Mouse (Mus musculus) stomach, postnatal 0 days (tissue): Measurements from ENCODE around the gene Gzmm. TPM values are rescaled to one million over a fixed set of nuclear protein-coding genes. Genes with fewer than 3 reads are reported as not detected.

Source experiments
- ATAC-seq: fragments of 200-750 bp; cut with Nextera tagmentation; 2 replicates; pipeline ENCODE4 v1.8.0; 2017; ENCODE audit not compliant: low FRiP score, low TSS enrichment
- DNase-seq: peaks from one replicate; pipeline ENCODE4 v3.0.0-alpha.2; 2016; ENCODE audit warnings: low spot score
- H3K27ac ChIP-seq: fragments of 300-500 bp; sonication (generic); replicated peaks from 2 replicates; pipeline ENCODE4 v1.5.1; 2014; ENCODE audit warnings: mild to moderate bottlenecking, control low read depth
- H3K27me3 ChIP-seq: fragments of 300-500 bp; sonication (generic); 2 replicates; pipeline ENCODE4 v1.6.1; 2014; ENCODE audit warnings: low read length; ENCODE audit not compliant: control insufficient read depth, insufficient read depth
- H3K36me3 ChIP-seq: fragments of 300-500 bp; sonication (generic); 2 replicates; pipeline ENCODE4 v1.6.1; 2014; ENCODE audit warnings: low read length, mixed read lengths; ENCODE audit not compliant: control insufficient read depth, insufficient read depth
- H3K4me1 ChIP-seq: fragments of 300-500 bp; sonication (generic); replicated peaks from 2 replicates; pipeline ENCODE4 v1.6.1; 2014; ENCODE audit warnings: antibody characterized with exemption; ENCODE audit not compliant: control insufficient read depth, insufficient read depth
- H3K4me2 ChIP-seq: fragments of 300-500 bp; sonication (generic); replicated peaks from 2 replicates; pipeline ENCODE4 v1.6.1; 2014; ENCODE audit warnings: low read depth, mild to moderate bottlenecking, control low read depth, moderate library complexity
- H3K4me3 ChIP-seq: fragments of 300-500 bp; sonication (generic); 2 replicates; pipeline ENCODE4 v1.5.1; 2014; ENCODE audit warnings: low read depth, low read length, control low read depth
- H3K9ac ChIP-seq: fragments of 300-500 bp; sonication (generic); 2 replicates; pipeline ENCODE4 v1.6.1; 2014; ENCODE audit warnings: mild to moderate bottlenecking, low read length, control low read depth, mixed read lengths
- H3K9me3 ChIP-seq: fragments of 300-500 bp; sonication (generic); 2 replicates; pipeline ENCODE4 v1.6.1; 2016; ENCODE audit warnings: low read length; ENCODE audit not compliant: control insufficient read depth
- CTCF ChIP-seq: IDR thresholded peaks from 2 replicates; pipeline ENCODE4 v1.5.1; 2016; ENCODE audit warnings: antibody characterized with exemption, low read depth, mild to moderate bottlenecking, moderate library complexity
- EP300 ChIP-seq: optimal IDR thresholded peaks from 2 replicates; pipeline ENCODE3; 2016; ENCODE audit warnings: antibody characterized with exemption
- WGBS: fragments of 180-500 bp; shearing (Covaris S2); extraction: QIAGEN DNeasy Blood & Tissue Kit; methylation state at CpG from one replicate; pipeline ENCODE4 v1.1.7; 2014; 5-methylcytosine and 5-hydroxymethylcytosine counted together
- polyA plus RNA-seq: library from polyadenylated mRNA; unstranded; fragments of >200 nt; fragmentation: Nextera tagmentation; extraction: Ambion mirVana; gene quantifications from 2 replicates; pipeline ENCODE4 v1.2.1, GENCODE M21; 2015

The Gzmm gene
- polyA plus RNA-seq, 1 experiment from 2014 or later: 0.62 TPM

DNA sequence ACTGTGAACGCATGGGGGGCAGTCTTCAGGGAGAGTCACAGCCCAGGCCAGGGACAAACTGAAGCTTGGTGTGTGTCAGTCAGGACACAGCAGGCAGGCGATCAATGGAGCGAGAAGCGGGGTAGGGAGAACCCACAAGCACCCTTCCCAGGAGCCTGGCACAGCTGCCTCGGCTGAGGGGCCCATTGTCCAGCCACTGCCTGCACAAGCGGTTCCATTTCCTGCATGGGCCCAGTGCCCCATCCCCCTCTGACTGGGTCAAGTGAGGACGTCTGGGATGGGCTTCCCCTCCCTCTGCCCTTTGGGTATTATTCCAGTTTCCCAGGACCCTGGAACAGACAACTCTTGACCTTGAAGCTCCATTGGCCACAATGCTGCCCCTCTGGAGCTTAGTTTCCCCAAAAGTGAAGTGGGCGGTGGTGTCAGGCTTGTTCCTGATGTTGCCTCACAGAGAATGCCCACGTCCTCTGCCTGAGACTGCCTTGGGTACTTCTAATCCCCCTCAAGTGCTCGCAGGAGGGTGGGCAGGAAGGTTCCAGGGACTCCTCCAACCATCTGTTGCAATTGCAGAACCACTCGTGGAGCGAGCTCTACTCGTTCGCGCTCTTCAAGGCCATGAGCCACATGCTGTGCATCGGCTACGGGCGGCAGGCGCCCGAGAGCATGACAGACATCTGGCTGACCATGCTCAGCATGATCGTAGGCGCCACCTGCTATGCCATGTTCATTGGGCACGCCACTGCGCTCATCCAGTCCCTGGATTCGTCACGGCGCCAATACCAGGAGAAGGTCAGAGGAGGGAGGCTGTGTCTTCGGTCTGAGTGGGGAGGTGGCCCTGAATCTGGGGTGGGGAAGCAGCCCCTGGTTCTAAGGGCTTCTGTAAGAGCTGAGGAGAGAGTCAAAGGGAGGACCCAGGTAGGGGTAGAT, 39.8 kb downstream of the Gzmm start:
- WGBS: 66% methylated on average over 28 of the region's 28 CpGs
- Histone ChIP-seq H3K36me3 (no peaks in the 10 kb centered on the region), H3K4me2 (no peak overlapping the region), H3K27ac (no peak overlapping the region), H3K27me3 (no peaks in the 10 kb centered on the region), H3K9ac (no peak overlapping the region), H3K4me1 (no peaks in the 10 kb centered on the region), H3K4me3 (no peak overlapping the region), H3K9me3 (no peaks in the 10 kb centered on the region)
- TF ChIP-seq CTCF: no peak
- TF ChIP-seq EP300: no peak
- DNase-seq (no peak), ATAC-seq (no peak)

DNA sequence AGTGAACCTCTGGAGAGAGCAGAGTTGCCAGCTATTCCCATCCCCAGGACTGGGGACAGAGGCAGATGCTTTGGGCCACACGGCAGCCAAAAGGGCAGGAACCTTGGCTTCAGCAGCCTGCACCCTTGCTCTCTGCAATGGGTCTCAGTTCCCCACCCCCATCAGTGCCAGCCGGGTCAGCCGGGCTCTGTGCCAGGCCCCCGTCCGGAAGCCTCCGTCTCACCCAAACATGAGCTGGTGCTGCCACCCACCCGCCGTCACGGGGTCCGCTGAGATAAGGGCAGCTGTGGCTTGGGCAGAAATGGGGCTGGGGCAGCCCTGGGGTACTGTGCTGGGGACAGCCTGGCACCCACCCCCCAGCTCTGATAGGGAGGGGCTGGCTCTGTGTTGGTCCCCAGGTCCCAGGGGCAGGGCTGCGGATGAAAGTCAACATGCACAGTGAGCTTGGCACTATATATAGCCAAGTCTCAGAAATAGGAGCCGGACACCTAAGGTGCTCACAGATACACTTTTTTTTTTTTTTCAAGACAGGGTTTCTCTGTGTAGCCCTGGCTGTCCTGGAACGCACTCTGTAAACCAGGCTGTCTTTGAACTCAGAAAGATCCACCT, 40.6 kb downstream of the Gzmm start:
- no peak for DNase-seq
- Histone ChIP-seq H3K9ac (no peak overlapping the region), H3K9me3 (no peaks in the 10 kb centered on the region), H3K4me3 (no peak overlapping the region), H3K4me2 (no peak overlapping the region), H3K27me3 (no peaks in the 10 kb centered on the region), H3K27ac (no peak overlapping the region), H3K4me1 (no peaks in the 10 kb centered on the region), H3K36me3 (0 out of 2 replicates have a peak, but pooled peaks cover 2% of the 10 kb centered on the region)
- no peak for TF ChIP-seq EP300
- TF ChIP-seq CTCF: no peak
- ATAC-seq: 0 out of 2 replicates have a peak, but pooled peaks have one; percentile 10
- WGBS: 80% methylated on average over 13 of the region's 13 CpGs

DNA sequence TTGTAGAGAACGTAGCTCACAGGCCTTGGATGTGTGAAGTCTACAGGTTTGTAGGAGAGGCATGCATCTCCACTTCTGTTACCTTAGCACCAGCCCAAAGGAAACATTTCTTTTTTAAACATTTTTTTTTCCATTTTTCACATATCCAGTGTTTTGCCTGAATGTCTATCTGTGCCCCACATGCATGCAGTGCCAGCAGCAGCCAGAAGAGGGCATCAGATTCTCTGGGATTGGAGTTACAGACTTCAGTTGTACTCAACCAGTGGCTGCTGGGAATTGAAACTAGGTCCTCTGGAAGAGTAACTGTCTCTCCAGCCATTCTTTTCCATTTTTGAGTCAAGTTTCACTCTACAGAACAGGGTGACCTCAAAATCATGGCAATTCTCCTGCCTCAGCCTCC, 43.7 kb downstream of the Gzmm start:
- WGBS: 95% methylated on average over 1 of the region's 1 CpGs
- no peaks in the 10 kb centered on the region for H3K4me1 ChIP-seq
- DNase-seq (no peak), ATAC-seq (no peak)
- no peak overlapping the region for H3K4me3 ChIP-seq
- TF ChIP-seq EP300 (no peak), CTCF (peak; percentile 65)
- peaks cover 14% of the 10 kb centered on the region for H3K36me3 ChIP-seq
- H3K4me2 ChIP-seq: no peak overlapping the region
- H3K9ac ChIP-seq: no peak overlapping the region
- no peak overlapping the region for H3K27ac ChIP-seq
- no peaks in the 10 kb centered on the region for H3K27me3 ChIP-seq
- H3K9me3 ChIP-seq: no peaks in the 10 kb centered on the region

DNA sequence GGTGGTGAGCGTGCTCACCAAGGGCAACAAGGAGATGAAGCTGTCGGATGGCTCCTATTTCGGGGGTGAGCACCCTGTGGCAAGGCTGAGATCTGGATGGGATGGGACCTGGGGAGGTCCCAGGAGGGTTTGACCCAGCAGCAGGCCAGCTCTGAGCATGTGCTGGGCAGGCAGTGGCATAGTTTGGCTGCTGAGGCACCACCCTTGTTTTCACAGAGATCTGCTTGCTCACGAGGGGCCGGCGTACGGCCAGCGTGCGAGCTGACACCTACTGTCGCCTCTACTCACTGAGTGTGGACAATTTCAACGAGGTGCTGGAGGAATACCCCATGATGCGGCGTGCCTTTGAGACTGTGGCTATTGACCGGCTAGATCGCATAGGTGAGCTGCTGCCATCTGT, 45.0 kb downstream of the Gzmm start:
- H3K9me3 ChIP-seq: no peaks in the 10 kb centered on the region
- H3K27me3 ChIP-seq: no peaks in the 10 kb centered on the region
- ATAC-seq: no peak
- H3K4me3 ChIP-seq: no peak overlapping the region
- H3K36me3 ChIP-seq: peaks cover 26% of the 10 kb centered on the region
- H3K9ac ChIP-seq: no peak overlapping the region
- no peaks in the 10 kb centered on the region for H3K4me1 ChIP-seq
- no peak for DNase-seq
- no peak overlapping the region for H3K4me2 ChIP-seq
- TF ChIP-seq CTCF (no peak), EP300 (no peak)
- WGBS: 95% methylated on average over 15 of the region's 15 CpGs
- H3K27ac ChIP-seq: no peak overlapping the region

DNA sequence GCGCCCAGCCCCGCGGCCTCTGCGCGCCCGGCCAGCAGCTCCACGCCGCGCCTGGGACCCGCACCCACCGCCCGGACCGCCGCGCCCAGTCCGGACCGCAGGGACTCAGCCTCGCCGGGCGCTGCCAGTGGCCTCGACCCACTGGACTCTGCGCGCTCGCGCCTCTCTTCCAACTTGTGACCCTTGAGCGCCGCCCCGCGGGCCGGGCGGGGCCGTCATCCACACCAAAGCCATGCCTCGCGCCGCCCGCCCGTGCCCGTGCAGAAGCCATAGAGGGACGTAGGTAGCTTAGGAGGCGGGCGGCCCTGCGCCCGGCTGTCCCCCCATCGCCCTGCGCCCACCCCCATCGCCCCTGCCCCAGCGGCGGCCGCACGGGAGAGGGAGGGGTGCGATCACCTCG, 46.5 kb downstream of the Gzmm start:
- TF ChIP-seq CTCF (peak; percentile 31), EP300 (no peak)
- 39% methylated on average over 33 of the region's 52 CpGs for WGBS
- Histone ChIP-seq H3K27me3 (no peaks in the 10 kb centered on the region), H3K27ac (no peak overlapping the region), H3K36me3 (peaks cover 41% of the 10 kb centered on the region), H3K4me1 (no peaks in the 10 kb centered on the region), H3K4me3 (no peak overlapping the region), H3K4me2 (no peak overlapping the region), H3K9ac (no peak overlapping the region), H3K9me3 (no peaks in the 10 kb centered on the region; the same call in 1 of the 2 replicates)
- DNase-seq: peak; percentile 62
- 0 out of 2 replicates have a peak, but pooled peaks have one; percentile 10 for ATAC-seq

DNA sequence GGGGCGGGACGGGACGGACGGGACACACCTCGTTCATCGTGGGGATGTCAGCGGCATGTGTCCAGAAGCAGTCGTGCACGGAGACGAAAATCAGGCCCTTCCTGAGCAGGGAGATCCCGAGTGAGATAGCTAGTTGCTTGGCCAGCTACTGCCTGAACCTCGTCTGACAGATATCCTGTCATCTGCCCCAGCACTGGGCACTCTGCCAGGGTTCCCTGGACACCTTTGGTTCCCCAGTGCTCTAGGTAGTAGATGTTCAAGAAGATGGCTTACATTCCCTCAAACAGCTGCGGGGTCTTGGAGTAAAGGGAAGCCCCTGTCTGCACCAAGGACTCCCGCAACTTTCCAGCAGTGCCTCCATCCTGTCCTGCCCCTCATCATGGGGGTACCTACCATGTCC, 47.9 kb downstream of the Gzmm start:
- Histone ChIP-seq H3K9ac (no peak overlapping the region), H3K4me2 (no peak overlapping the region), H3K27me3 (no peaks in the 10 kb centered on the region), H3K4me1 (no peaks in the 10 kb centered on the region), H3K4me3 (no peak overlapping the region), H3K27ac (no peak overlapping the region), H3K36me3 (peaks cover 49% of the 10 kb centered on the region), H3K9me3 (no peaks in the 10 kb centered on the region; the same call in 1 of the 2 replicates)
- TF ChIP-seq EP300 (no peak), CTCF (no peak)
- 86% methylated on average over 14 of the region's 14 CpGs for WGBS
- ATAC-seq: no peak
- DNase-seq: no peak
